Mouse (Mus musculus): ENCODE results near the gene Olfr749. TPM values are rescaled to one million over a fixed set of nuclear protein-coding genes. Genes with fewer than 3 reads are reported as not detected.
A peak's percentile ranks its signal among the peaks of the same experiment; 100 is the strongest.

The Olfr749 gene
- polyA plus RNA-seq (2014; fragmentation: Nextera tagmentation; extraction: Ambion mirVana): not detected in 2 replicates

GRCm38 (mm10) chr14:50744994-50745393, at the start of gene Olfr749:
Olfr749 (minus strand) TSS chr14:50745094.
- no peak for DNase-seq (ENCODE audit: low spot score)
- Histone ChIP-seq H3K9me3 (ENCODE audit: control insufficient read depth, low read length) (no peaks in the 10 kb centered on the region), H3K36me3 (ENCODE audit: control insufficient read depth, insufficient read depth, low read length) (no peaks in the 10 kb centered on the region), H3K27me3 (ENCODE audit: control insufficient read depth, insufficient read depth, low read length) (no peaks in the 10 kb centered on the region), H3K4me3 (ENCODE audit: low read depth, low read length) (no peak within 1 kb of the TSS), H3K4me1 (ENCODE audit: control insufficient read depth, insufficient read depth, low read length) (no peaks in the 10 kb centered on the region), H3K27ac (ENCODE audit: low read depth, low read length) (no peak within 1 kb of the TSS), H3K9ac (ENCODE audit: low read length) (no peak within 1 kb of the TSS), H3K4me2 (ENCODE audit: low read depth) (no peak within 1 kb of the TSS)
- ATAC-seq (ENCODE audit: insufficient read depth, low FRiP score, low TSS enrichment): no peak

DNA sequence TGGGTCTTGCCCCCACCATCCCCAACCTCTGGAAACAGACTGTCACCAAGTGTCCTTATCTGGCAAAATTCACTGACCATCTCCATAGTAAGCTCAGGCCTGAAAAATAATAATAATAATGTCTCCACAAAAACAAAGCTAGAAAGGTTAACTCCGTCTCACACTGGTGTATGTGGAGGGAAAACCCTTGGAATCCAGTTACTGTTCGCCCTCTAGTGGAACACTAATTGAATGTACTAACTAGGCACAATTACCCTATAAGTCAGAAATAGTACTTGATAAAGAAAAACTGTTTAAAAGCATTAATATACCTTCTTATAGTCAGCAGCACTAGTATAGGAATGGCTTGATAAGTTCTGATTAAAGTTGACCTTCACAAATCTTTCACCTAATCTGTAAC, 43.3 kb upstream of the Olfr749 start:
- Histone ChIP-seq H3K9ac (ENCODE audit: low read length) (no peak overlapping the region), H3K27me3 (ENCODE audit: control insufficient read depth, insufficient read depth, low read length) (no peaks in the 10 kb centered on the region), H3K4me2 (ENCODE audit: low read depth) (no peak overlapping the region), H3K27ac (ENCODE audit: low read depth, low read length) (no peak overlapping the region), H3K36me3 (ENCODE audit: control insufficient read depth, insufficient read depth, low read length) (no peaks in the 10 kb centered on the region), H3K4me1 (ENCODE audit: control insufficient read depth, insufficient read depth, low read length) (0 out of 2 replicates have a peak, but pooled peaks cover 3% of the 10 kb centered on the region), H3K9me3 (ENCODE audit: control insufficient read depth, low read length) (no peaks in the 10 kb centered on the region), H3K4me3 (ENCODE audit: low read depth, low read length) (no peak overlapping the region)
- WGBS: 19% methylated on average over 2 of the region's 2 CpGs
- DNase-seq (ENCODE audit: low spot score): no peak
- ATAC-seq (ENCODE audit: insufficient read depth, low FRiP score, low TSS enrichment): no peak

DNA sequence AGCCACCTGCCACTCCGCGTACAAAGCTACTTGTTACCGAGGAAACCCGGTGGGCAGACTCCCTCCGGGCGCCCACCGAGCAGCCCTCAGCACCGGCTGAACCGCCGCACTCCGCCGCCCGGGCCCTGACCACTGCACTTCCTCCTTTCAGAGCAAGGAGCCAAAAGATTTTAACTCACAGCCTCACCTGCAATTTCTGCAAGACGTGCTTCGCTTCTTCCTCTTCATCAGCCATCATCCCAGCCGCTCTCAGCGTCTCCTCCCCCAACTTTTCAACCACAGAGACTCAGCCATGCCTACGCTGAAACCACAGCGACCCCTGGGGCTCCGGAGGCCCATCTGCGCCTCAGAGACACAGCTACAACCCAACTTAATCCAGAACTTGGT, 40.4 kb upstream of the Olfr749 start, which contains the start of gene Ttc5:
Gene Ttc5, minus strand, starts transcription at position 269 of the 387 bp plus-strand sequence.
- Histone ChIP-seq H3K27me3 (ENCODE audit: control insufficient read depth, insufficient read depth, low read length) (no peaks in the 10 kb centered on the region), H3K9ac (ENCODE audit: low read length) (peak within 1 kb of the TSS; percentile 76), H3K9me3 (ENCODE audit: control insufficient read depth, low read length) (no peaks in the 10 kb centered on the region), H3K4me2 (ENCODE audit: low read depth) (peak within 1 kb of the TSS; percentile 48), H3K27ac (ENCODE audit: low read depth, low read length) (0 out of 2 replicates have a peak within 1 kb of the TSS, but pooled peaks have one; percentile 44), H3K36me3 (ENCODE audit: control insufficient read depth, insufficient read depth, low read length) (peaks cover 6% of the 10 kb centered on the region), H3K4me3 (ENCODE audit: low read depth, low read length) (peak within 1 kb of the TSS; percentile 83), H3K4me1 (ENCODE audit: control insufficient read depth, insufficient read depth, low read length) (0 out of 2 replicates have a peak, but pooled peaks cover 3% of the 10 kb centered on the region)
- DNase-seq (ENCODE audit: low spot score) (peak; percentile 92), ATAC-seq (ENCODE audit: insufficient read depth, low FRiP score, low TSS enrichment) (peak; percentile 90)
- WGBS: under 1% methylated on average over 21 of the region's 21 CpGs

DNA sequence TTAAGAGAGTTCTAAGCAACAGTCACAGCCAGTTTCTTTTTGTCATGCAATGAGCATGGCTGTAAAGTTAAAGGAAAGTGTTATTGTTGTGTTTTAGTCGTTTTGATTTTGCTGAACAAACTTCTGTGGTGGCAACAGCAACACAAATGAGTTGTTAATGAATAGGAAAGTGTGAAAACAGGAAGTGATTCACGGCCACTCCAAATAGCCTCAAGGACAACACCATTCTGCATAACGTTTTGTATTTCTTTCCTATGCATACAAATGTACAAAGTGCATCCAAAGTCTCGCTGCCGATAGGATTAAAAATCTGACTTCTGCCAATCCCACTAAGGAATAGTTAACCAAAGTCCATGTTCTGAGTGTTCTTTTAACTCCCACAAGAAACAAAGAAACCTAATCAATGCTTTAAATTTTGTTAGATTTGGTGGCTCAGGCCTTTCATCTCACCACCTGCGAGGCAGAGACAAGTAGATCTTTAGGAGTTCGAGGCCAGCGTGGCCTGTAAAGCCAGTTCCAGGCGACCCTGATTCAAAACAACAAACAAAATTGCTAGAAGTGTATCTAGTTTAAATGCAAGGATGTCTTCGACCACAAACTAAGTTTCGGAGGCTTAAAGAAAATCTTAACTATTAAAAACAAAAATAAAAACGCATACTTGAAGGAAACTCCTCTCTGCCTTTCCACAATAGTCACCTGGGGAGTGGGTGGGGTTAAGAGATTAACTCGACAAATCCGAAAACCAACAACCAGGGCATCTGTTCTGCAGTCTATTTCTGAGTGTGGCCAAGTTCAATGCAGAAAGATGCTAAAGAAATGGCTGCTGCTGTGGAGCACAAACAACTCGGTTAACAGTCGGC, 39.7 kb upstream of the Olfr749 start:
- 0 out of 2 replicates have a peak overlapping the region, but pooled peaks have one; percentile 44 for H3K27ac ChIP-seq (ENCODE audit: low read depth, low read length)
- peak overlapping the region; percentile 83 for H3K4me3 ChIP-seq (ENCODE audit: low read depth, low read length)
- H3K27me3 ChIP-seq (ENCODE audit: control insufficient read depth, insufficient read depth, low read length): no peaks in the 10 kb centered on the region
- H3K9ac ChIP-seq (ENCODE audit: low read length): peak overlapping the region; percentile 76
- H3K36me3 ChIP-seq (ENCODE audit: control insufficient read depth, insufficient read depth, low read length): peaks cover 6% of the 10 kb centered on the region
- no peaks in the 10 kb centered on the region for H3K9me3 ChIP-seq (ENCODE audit: control insufficient read depth, low read length)
- peak overlapping the region; percentile 48 for H3K4me2 ChIP-seq (ENCODE audit: low read depth)
- DNase-seq (ENCODE audit: low spot score) (no peak), ATAC-seq (ENCODE audit: insufficient read depth, low FRiP score, low TSS enrichment) (no peak; the same call in 1 of the 2 replicates)
- H3K4me1 ChIP-seq (ENCODE audit: control insufficient read depth, insufficient read depth, low read length): 0 out of 2 replicates have a peak, but pooled peaks cover 3% of the 10 kb centered on the region
- 31% methylated on average over 16 of the region's 16 CpGs for WGBS

- Histone ChIP-seq H3K9me3 (ENCODE audit: control insufficient read depth, low read length) (no peaks in the 10 kb centered on the region), H3K4me1 (ENCODE audit: control insufficient read depth, insufficient read depth, low read length) (0 out of 2 replicates have a peak, but pooled peaks cover 3% of the 10 kb centered on the region), H3K27ac (ENCODE audit: low read depth, low read length) (no peak overlapping the region), H3K4me3 (ENCODE audit: low read depth, low read length) (no peak overlapping the region), H3K27me3 (ENCODE audit: control insufficient read depth, insufficient read depth, low read length) (no peaks in the 10 kb centered on the region), H3K9ac (ENCODE audit: low read length) (no peak overlapping the region), H3K4me2 (ENCODE audit: low read depth) (no peak overlapping the region), H3K36me3 (ENCODE audit: control insufficient read depth, insufficient read depth, low read length) (peaks cover 8% of the 10 kb centered on the region)
- DNase-seq (ENCODE audit: low spot score) (no peak), ATAC-seq (ENCODE audit: insufficient read depth, low FRiP score, low TSS enrichment) (no peak)
- 92% methylated on average over 3 of the region's 3 CpGs for WGBS
These were observed 37.3 kb upstream of the Olfr749 start for GRCm38 (mm10) chr14:50782166-50782565.

DNA sequence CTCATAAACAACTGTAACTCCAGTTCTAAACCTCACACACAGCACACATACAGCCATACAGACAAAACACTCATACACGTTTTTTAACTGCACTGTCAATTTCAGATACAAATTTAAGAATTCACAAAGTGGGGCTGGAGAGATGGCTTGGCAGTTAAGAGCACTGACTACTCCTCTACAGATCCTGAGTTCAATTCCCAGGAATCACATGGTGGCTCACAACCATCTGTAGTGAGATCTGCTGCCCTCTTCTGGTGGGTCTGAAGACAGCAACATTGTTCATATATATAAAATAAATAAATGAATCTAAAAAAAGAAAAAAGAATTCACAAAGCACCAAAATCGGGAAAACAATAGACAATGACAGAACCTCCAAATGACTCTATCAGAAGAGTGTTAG, 26.4 kb upstream of the Olfr749 start:
- H3K27ac ChIP-seq (ENCODE audit: low read depth, low read length): no peak overlapping the region
- H3K4me1 ChIP-seq (ENCODE audit: control insufficient read depth, insufficient read depth, low read length): no peaks in the 10 kb centered on the region
- H3K9me3 ChIP-seq (ENCODE audit: control insufficient read depth, low read length): no peaks in the 10 kb centered on the region
- WGBS: 87% methylated on average over 2 of the region's 2 CpGs
- DNase-seq (ENCODE audit: low spot score) (no peak), ATAC-seq (ENCODE audit: insufficient read depth, low FRiP score, low TSS enrichment) (no peak)
- H3K9ac ChIP-seq (ENCODE audit: low read length): no peak overlapping the region
- no peak overlapping the region for H3K4me2 ChIP-seq (ENCODE audit: low read depth)
- peaks cover 9% of the 10 kb centered on the region for H3K36me3 ChIP-seq (ENCODE audit: control insufficient read depth, insufficient read depth, low read length)
- H3K27me3 ChIP-seq (ENCODE audit: control insufficient read depth, insufficient read depth, low read length): no peaks in the 10 kb centered on the region
- no peak overlapping the region for H3K4me3 ChIP-seq (ENCODE audit: low read depth, low read length)

DNA sequence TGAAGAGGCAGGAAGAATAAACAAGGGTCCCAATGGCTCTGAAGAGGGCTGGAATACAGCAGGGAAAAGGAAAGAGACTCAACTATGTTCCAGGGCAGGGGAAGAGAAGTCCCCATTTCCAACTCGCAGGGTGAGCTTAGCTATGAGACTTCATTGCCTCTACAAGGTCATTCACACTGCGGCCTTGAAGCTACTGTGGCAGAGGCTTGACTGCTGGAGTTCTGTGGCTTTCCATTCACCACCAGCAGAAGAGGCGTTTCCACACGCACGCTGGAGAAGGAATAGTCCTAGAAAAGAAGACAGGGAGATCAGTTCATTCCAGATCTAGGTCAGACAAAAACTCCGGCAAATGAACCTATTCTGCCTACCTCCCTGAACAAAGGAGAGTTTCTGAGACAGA, 20.8 kb upstream of the Olfr749 start:
- no peaks in the 10 kb centered on the region for H3K4me1 ChIP-seq (ENCODE audit: control insufficient read depth, insufficient read depth, low read length)
- no peaks in the 10 kb centered on the region for H3K9me3 ChIP-seq (ENCODE audit: control insufficient read depth, low read length)
- H3K4me2 ChIP-seq (ENCODE audit: low read depth): no peak overlapping the region
- no peak overlapping the region for H3K27ac ChIP-seq (ENCODE audit: low read depth, low read length)
- no peak for DNase-seq (ENCODE audit: low spot score)
- H3K9ac ChIP-seq (ENCODE audit: low read length): no peak overlapping the region
- WGBS: 94% methylated on average over 6 of the region's 6 CpGs
- H3K27me3 ChIP-seq (ENCODE audit: control insufficient read depth, insufficient read depth, low read length): no peaks in the 10 kb centered on the region
- H3K36me3 ChIP-seq (ENCODE audit: control insufficient read depth, insufficient read depth, low read length): peaks cover 2% of the 10 kb centered on the region; the same call in 1 of the 2 replicates
- H3K4me3 ChIP-seq (ENCODE audit: low read depth, low read length): no peak overlapping the region
- ATAC-seq (ENCODE audit: insufficient read depth, low FRiP score, low TSS enrichment): no peak

DNA sequence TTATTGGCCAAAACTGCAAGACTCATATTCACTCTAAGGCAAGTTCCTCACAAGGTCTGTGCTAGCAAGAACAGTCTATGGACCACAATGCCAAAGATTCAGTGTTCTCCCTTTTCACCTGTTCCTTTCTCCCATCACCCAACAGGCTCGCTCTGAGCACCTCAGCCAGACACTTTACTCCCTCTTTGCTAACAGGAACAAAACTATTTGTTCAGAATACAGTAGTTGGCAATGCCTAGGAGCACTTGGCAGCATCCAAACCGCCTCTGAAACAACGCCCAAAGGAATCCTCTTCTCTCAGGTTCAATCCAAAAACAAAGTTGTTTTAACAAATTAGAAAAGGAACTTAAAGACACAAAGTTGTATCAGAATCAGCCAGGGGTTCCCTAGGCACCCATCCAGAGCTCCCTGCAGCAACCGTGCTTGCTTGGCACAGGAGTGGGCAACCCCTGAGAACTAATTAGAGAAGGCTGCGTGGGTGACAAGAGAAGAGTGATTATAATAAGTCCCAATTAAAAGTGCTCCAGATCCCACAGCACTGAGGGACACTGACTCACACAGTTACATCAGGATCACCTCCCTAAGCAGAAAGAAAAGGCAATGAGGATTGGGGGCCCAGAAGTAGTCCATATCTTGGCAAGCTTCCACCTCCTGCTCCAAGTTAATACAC, 13.7 kb upstream of the Olfr749 start:
- Histone ChIP-seq H3K4me3 (ENCODE audit: low read depth, low read length) (no peak overlapping the region), H3K9ac (ENCODE audit: low read length) (no peak overlapping the region), H3K36me3 (ENCODE audit: control insufficient read depth, insufficient read depth, low read length) (no peaks in the 10 kb centered on the region), H3K4me1 (ENCODE audit: control insufficient read depth, insufficient read depth, low read length) (no peaks in the 10 kb centered on the region), H3K4me2 (ENCODE audit: low read depth) (no peak overlapping the region), H3K27ac (ENCODE audit: low read depth, low read length) (no peak overlapping the region), H3K9me3 (ENCODE audit: control insufficient read depth, low read length) (no peaks in the 10 kb centered on the region), H3K27me3 (ENCODE audit: control insufficient read depth, insufficient read depth, low read length) (no peaks in the 10 kb centered on the region)
- ATAC-seq (ENCODE audit: insufficient read depth, low FRiP score, low TSS enrichment): no peak
- no peak for DNase-seq (ENCODE audit: low spot score)
- whole genome bisulfite sequencing: 77% methylated on average over 5 of the region's 5 CpGs
